9 mouse cellular contexts compared by ENCODE assay signal in genomic region chr13:29857436-29857835, GRCm38 (mm10). TPM values are rescaled to one million over a fixed set of nuclear protein-coding genes. Genes with fewer than 3 reads are reported as not detected.
A peak's percentile ranks its signal among the peaks of the same experiment; 100 is the strongest.
DNase-seq lines count a peak whose midpoint lies in the region; ATAC-seq lines count a peak whose summit lies in the region.
"Had no signal": no experiment of that assay in that cellular context is flagged by ENCODE, and none has a peak within 500 bp of the region (broad histone marks: within the 10 kb centered on the region; RNA-seq: fewer than 3 reads in every experiment).

No protein-coding gene starts in this region.

- ATAC-seq in forebrain, embryonic 11.5 days (replicated peaks; ENCODE audit: low FRiP score): peak; percentile 50; the same call in 1 of the 2 replicates
- no peak for ATAC-seq in forebrain, embryonic 15.5 days (replicated peaks)
- peak; percentile 55; the same call in 1 of the 2 replicates for ATAC-seq in heart, embryonic 12.5 days (ENCODE audit: insufficient number of reproducible peaks, low FRiP score)

- DNase-seq in forebrain, embryonic 11.5 days (ENCODE audit: low spot score): no peak
- peak; percentile 42 for DNase-seq in B cell, adult 2 months
- DNase-seq in cerebellum, adult 8-10 months: peak; percentile 27
- peak; percentile 71 for DNase-seq in kidney, adult 9 months
- peak; percentile 19 for DNase-seq in lung, postnatal 14 days
- peak; percentile 9 for DNase-seq in thymus, postnatal 25 days

- no peak overlapping the region for H3K9ac ChIP-seq in forebrain, embryonic 11.5 days (ENCODE audit: low read length)
- no peak overlapping the region for H3K9ac ChIP-seq in forebrain, embryonic 15.5 days (replicated peaks)
- H3K9ac ChIP-seq in heart, embryonic 12.5 days: no peak overlapping the region
- H3K9ac ChIP-seq: limb, embryonic 15.5 days had no signal

- no peak overlapping the region for H3K4me3 ChIP-seq in forebrain, embryonic 11.5 days (ENCODE audit: low read depth, low read length)
- no peak overlapping the region for H3K4me3 ChIP-seq in forebrain, embryonic 15.5 days
- no peak overlapping the region for H3K4me3 ChIP-seq in heart, embryonic 12.5 days
- H3K4me3 ChIP-seq: limb, embryonic 15.5 days had no signal

- no peaks in the 10 kb centered on the region for H3K9me3 ChIP-seq in forebrain, embryonic 11.5 days (ENCODE audit: control insufficient read depth, low read length)
- H3K9me3 ChIP-seq in forebrain, embryonic 15.5 days: no peaks in the 10 kb centered on the region
- H3K9me3 ChIP-seq in heart, embryonic 12.5 days (replicated peaks): no peaks in the 10 kb centered on the region
- H3K9me3 ChIP-seq: limb, embryonic 15.5 days had no signal

- WGBS in forebrain, embryonic 11.5 days: 17% methylated on average over 4 of the region's 4 CpGs
- WGBS in forebrain, embryonic 15.5 days: 29% methylated on average over 4 of the region's 4 CpGs
- 16% methylated on average over 4 of the region's 4 CpGs for WGBS in heart, embryonic 12.5 days

- no peaks in the 10 kb centered on the region for H3K4me1 ChIP-seq in forebrain, embryonic 11.5 days (replicated peaks; ENCODE audit: control insufficient read depth, insufficient read depth, low read length)
- peaks cover 22% of the 10 kb centered on the region for H3K4me1 ChIP-seq in forebrain, embryonic 15.5 days
- H3K4me1 ChIP-seq in heart, embryonic 12.5 days (replicated peaks): peaks cover 13% of the 10 kb centered on the region

- H3K27me3 ChIP-seq in forebrain, embryonic 11.5 days (ENCODE audit: control insufficient read depth, insufficient read depth, low read length): no peaks in the 10 kb centered on the region
- no peaks in the 10 kb centered on the region for H3K27me3 ChIP-seq in forebrain, embryonic 15.5 days
- no peaks in the 10 kb centered on the region for H3K27me3 ChIP-seq in heart, embryonic 12.5 days (replicated peaks)
- H3K27me3 ChIP-seq: limb, embryonic 15.5 days had no signal

- no peak overlapping the region for H3K27ac ChIP-seq in forebrain, embryonic 11.5 days (ENCODE audit: low read depth, low read length)
- no peak overlapping the region for H3K27ac ChIP-seq in forebrain, embryonic 15.5 days (replicated peaks)
- H3K27ac ChIP-seq in heart, embryonic 12.5 days (ENCODE audit: poor library complexity, severe bottlenecking): no peak overlapping the region
- H3K27ac ChIP-seq: limb, embryonic 15.5 days had no signal

- no peak overlapping the region for H3K4me2 ChIP-seq in forebrain, embryonic 11.5 days (ENCODE audit: low read depth, low read length, severe bottlenecking)
- no peak overlapping the region for H3K4me2 ChIP-seq in forebrain, embryonic 15.5 days (replicated peaks)
- peak overlapping the region; percentile 42 for H3K4me2 ChIP-seq in heart, embryonic 12.5 days
- H3K4me2 ChIP-seq: limb, embryonic 15.5 days had no signal

- H3K36me3 ChIP-seq in forebrain, embryonic 11.5 days (ENCODE audit: control insufficient read depth, insufficient read depth, low read length): no peaks in the 10 kb centered on the region
- no peaks in the 10 kb centered on the region for H3K36me3 ChIP-seq in forebrain, embryonic 15.5 days
- H3K36me3 ChIP-seq in heart, embryonic 12.5 days: peaks cover 2% of the 10 kb centered on the region; the same call in 1 of the 2 replicates

RNA-seq across cellular contexts. Expression of gene Cdkal1, which starts 2.0 kb away (rescaled TPM):
- polyA plus RNA-seq in forebrain, embryonic 11.5 days (2014; fragmentation: Nextera tagmentation; extraction: Ambion mirVana): 37.5 and 38.9 TPM in 2 replicates
- polyA plus RNA-seq in forebrain, embryonic 15.5 days (2015; fragmentation: Nextera tagmentation; extraction: Ambion mirVana): 27.8 and 28.0 TPM in 2 replicates
- polyA plus RNA-seq in heart, embryonic 12.5 days (2016; fragmentation: Nextera tagmentation; extraction: Ambion mirVana): 25.9 and 31.9 TPM in 2 replicates
